Mouse (Mus musculus) testis, adult 10 weeks (tissue): Measurements from ENCODE around the gene Atp8b4. TPM values are rescaled to one million over a fixed set of nuclear protein-coding genes. Genes with fewer than 3 reads are reported as not detected.

Experiments
- polyA plus RNA-seq: library from polyadenylated mRNA; stranded (reverse); fragments of 350-450 nt; fragmentation: Illumina TruSeq; extraction: RNeasy Lipid Tissue Mini Kit (QIAGEN cat#74804); gene quantifications from one replicate; pipeline ENCODE4 v1.2.3, GENCODE M21; 2014; ENCODE audit warnings: low read depth, low replicate concordance

Atp8b4 gene
- 0.59 TPM for polyA plus RNA-seq

GRCm38 (mm10) chr2:126500521-126500920 is at the start of gene Atp8b4:
TSS of gene Atp8b4 (minus strand) at chr2:126500674.

Other genes with a start within 250 kb of the Atp8b4 start
- 1.8 TPM for gene Slc27a2, start 51.7 kb upstream of the Atp8b4 start, polyA plus RNA-seq
- 6.9 TPM for gene Hdc, start 118.6 kb upstream of the Atp8b4 start, polyA plus RNA-seq
- 38.1 TPM for gene Gabpb1, start 175.7 kb upstream of the Atp8b4 start, polyA plus RNA-seq
- 337 TPM for gene Usp8, start 206.7 kb upstream of the Atp8b4 start, polyA plus RNA-seq